Mouse (Mus musculus): Measurements from ENCODE around the gene Rasl12.
A peak's percentile ranks its signal among the peaks of the same experiment; 100 is the strongest.

- peak; percentile 58 for TF ChIP-seq CTCF (IDR thresholded peaks at IDR 0.05)
- TF ChIP-seq EP300 (IDR thresholded peaks at IDR 0.05) = no peak
Observed at GRCm38 (mm10) chr9:65417738-65418137, 19.4 kb downstream of the Rasl12 start.
